Mouse (Mus musculus) left cerebral cortex, postnatal 10 days (tissue): Measurements from ENCODE around the gene Fam198a. TPM values are rescaled to one million over a fixed set of nuclear protein-coding genes. Genes with fewer than 3 reads are reported as not detected.

ENCODE experiments used
- DNase-seq, 2 experiments: peaks; one replicate each; pipeline ENCODE4 v3.0.0; 2021 to 2022; ENCODE audit warnings: low spot score in 2 of 2, mixed read lengths in 1 of 2; ENCODE audit errors: extremely low spot score in 1 of 2
- intact Hi-C: fragments of 180-260 bp; cut with DNase I; formaldehyde crosslinking; loops from one replicate; pipeline ENCODE4 v1.15.1; 2025
- total RNA-seq, 2 experiments: library from RNA; stranded (reverse); gene quantifications; 2 replicates each; pipeline ENCODE4 v1.2.3; 2021

The Fam198a gene
- 1 to 10 TPM; 3.2 to 4.4 TPM for total RNA-seq

- DNase-seq: peak in 1 of 2 experiments; percentile 78
- intact Hi-C loops: no loop called here
These were observed at the start of gene Fam198a for GRCm38 (mm10) chr9:121950418-121951113. Gene Fam198a (plus strand): TSS chr9:121950988.

GRCm38 (mm10) chr9:121901710-121902700, 48.8 kb upstream of the Fam198a start:
- intact Hi-C loops: no loop called here
- DNase-seq: peak in 1 of 2 experiments; percentile 18

DNA sequence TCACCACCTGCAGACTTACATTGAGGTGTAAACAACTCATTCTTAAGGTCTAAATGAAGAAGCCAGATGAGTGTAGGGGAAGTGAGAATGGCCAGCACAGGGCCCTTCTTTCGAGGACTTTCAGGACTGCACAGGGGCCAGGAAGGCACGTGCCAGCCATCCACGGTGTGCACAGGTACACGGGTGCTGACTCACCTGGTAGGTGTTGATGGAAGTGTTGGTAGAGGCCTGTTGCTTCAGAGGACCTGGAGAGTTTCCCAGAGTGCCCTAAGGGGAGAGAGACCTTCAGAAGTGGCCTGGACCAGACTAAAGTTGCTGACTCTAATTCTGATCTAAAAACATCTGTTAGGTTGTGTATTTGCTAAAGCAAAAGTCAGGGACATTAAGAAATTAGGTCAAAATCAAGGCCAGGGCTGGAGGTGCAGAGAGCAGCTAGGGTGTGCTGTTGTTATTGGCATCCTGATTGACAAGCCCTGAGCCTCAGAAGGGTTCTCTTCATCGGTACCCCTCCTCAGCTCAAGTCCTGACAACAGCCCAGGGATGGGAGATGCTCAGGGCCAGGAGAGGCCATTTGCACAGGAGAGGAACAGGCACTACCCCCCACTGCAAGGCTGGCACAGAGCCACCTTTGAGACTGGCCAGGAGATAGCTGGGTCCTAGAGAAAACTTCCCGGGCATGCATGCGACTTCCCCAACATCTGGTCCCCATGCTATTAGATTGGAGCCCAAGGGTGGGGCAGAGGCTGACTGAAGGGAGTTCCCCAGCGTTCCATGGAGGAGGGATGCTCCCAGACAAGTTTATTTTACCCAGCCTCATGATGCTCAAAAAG, 47.1 kb upstream of the Fam198a start:
- intact Hi-C loops: no loop called here
- DNase-seq: peak in 1 of 2 experiments; percentile 59

DNA sequence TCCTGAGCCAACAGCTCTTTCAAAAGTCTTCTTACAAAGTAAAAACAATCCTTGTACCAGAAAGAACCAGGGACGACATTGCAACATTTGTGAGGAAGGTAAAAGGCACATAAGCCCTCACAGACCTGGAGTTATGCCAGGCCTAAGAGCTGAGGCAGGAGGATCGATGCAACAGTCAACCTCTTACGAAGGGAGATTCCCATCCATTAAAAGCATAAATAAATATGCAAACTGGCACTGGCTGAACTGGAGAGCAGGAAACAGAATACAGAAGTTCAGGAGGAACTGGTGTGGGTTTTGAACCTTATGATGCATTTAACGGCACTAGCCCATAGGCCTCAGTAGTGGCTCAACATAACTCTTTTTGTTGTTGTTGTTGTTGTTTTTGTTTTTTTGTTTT, 46.5 kb upstream of the Fam198a start:
- intact Hi-C loops: no loop called here
- no peak for DNase-seq

DNA sequence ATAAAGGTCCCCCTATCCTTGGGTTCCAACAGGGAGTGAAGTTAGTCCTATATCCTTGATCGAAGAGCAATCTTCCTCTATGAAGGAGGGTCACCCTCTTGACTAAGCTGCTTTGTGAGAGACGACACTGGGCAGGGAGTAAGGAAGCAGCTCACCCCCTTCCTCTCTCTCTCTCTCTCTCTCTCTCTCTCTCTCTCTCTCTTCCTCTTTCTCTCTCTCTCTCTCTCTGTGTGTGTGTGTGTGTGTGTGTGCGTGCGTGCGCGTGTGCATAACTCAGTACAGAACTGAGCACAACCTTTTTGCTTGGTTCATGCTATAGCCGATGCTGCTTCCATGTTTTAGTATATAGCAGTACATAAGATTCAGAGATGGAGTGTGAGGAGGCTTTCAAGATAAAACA, 45.8 kb upstream of the Fam198a start:
- intact Hi-C loops: no loop called here
- DNase-seq: no peak

DNA sequence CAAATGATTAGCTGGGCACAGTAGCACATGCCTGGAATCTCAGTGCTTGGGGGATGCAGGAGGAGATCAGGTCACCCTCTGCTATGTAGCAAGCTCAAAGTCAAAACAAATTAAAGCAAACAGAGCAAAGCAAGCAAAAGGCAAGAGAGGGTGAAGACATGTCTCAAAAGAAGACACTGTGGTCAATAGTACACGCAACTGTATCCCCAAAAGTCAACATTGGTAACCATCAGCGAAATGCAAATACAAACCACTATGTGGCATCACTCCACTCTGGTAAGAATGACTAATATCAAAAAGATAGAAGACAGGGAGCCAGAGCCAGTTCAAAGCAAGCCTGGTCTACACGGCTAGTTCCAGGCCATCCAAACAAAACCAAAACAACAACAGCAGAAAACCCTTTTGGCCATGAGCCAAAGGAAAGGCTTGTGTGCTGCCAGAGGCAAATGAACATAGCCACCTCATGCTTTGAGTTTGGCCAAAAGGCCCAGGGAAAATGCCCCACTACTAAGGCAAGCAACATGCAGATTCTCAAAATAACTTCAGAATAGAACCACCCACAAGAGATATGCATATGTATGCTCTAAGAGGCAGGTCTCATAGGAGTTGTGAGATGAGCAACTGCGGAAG, 45.1 kb upstream of the Fam198a start:
- DNase-seq: peak in 1 of 2 experiments; percentile 19
- intact Hi-C loops: no loop called here

GRCm38 (mm10) chr9:121906456-121906855, 44.3 kb upstream of the Fam198a start:
- intact Hi-C loops: no loop called here
- DNase-seq: peak in 1 of 2 experiments; percentile 14

DNA sequence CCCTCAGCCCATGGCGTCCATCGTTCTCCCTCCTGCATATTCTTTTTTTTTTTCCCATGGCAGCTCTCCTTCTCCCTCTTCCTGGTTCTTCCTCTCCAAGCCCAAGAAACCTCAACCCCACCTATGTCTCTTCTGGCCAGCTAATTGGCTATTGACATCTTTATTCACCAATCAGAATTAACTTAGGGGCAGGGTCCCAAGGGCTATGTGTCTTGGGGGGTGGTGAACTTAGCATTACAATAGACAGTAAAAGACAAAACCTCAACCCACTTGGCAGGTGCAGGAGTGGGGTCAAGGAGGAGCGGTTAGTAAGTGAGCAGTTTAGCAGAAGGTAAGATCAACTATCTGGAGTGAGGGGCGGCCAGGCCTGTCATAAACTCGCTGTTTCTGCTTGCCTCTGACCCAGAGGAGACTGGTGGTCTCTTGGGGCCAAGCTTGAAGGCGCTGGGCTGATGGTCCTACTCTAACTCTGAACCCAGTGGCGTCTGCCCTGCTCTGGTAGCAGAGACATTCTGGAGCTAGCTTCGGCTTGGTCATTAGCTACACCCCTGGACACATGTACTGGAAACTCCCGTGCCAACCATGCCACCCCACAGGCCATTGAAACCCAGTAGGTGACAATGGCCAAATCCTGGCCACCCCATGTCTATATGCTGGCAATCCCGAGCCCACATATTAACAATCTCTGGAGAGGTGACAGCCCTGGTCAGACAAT, 43.3 kb upstream of the Fam198a start:
- DNase-seq: peak in 1 of 2 experiments; percentile 14

GRCm38 (mm10) chr9:121908321-121908720, 42.5 kb upstream of the Fam198a start:
- intact Hi-C loops: no loop called here
- DNase-seq: peak in 1 of 2 experiments; percentile 12

More for the DNA sequence above, 43.3 kb upstream of the Fam198a start:
- intact Hi-C loops: no loop called here

GRCm38 (mm10) chr9:121909635-121910034, 41.2 kb upstream of the Fam198a start:
- intact Hi-C loops: no loop called here
- peak in 1 of 2 experiments; percentile 13 for DNase-seq

DNA sequence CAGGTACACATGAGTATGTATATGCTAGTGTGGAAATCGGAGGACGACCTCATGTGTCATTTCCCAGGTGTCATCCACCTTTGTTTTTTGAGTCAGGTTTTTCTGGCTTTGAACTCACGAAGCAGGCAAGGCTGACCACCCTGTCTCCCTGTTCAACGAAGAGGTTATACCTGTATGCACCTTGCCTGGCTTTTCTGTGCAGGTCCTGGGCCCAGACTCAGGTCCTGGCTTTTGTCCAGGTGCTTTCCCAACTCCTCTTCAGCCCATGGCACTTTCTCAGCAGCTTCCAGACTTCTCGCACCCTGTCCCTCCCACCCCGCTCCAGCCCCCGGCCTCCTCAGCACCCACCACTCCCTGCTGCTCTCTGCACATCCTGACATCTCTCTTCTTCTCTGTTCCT, 39.6 kb upstream of the Fam198a start:
- intact Hi-C loops: no loop called here
- no peak for DNase-seq

GRCm38 (mm10) chr9:121912786-121913185, 38.0 kb upstream of the Fam198a start:
- intact Hi-C loops: no loop called here
- DNase-seq: no peak

- intact Hi-C loops: no loop called here
These were observed 36.5 kb upstream of the Fam198a start for GRCm38 (mm10) chr9:121914226-121914757.

DNA sequence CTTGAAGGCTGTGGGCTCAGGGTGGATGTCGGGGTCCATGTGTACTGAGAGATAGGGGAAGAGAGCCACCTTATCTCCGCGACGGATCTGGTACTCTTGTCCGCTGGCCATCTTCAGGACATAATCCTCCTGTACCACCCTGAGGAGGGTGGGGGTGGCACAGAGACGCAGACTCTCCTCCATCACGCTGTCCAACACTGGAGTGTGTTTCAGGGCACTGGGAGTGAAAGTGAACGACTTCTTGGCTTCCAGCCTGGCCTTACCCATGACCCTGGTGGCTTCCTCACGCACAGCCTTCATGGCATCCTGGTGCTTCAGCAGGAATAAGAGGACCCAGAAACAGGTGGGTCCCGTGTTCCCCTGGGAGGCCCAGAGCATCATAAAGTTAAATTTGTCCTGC, 35.7 kb upstream of the Fam198a start:
- intact Hi-C loops: no loop called here
- DNase-seq: no peak

More at GRCm38 (mm10) chr9:121914226-121914757, 36.5 kb upstream of the Fam198a start:
- DNase-seq: no peak

DNA sequence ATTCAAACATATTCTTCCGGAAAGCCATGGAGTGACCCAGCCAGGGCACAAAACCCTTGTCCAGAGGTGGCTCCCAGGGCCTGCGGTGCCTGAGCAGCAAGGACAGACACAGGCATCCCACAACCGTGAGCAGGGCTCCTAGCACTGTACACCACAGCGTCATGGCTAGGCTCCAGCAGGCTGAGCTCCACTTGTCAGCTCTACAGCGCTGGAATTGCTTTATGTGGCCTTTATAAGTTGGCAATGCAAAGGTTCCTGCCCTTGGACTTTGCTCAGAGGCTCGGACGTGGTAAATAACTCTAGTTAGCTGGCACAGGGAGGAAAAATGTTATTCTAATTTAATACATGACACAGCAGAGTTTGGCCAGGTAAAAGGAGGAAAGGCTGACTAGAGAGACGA, 34.7 kb upstream of the Fam198a start, which contains the start of gene Cyp8b1:
Gene Cyp8b1 (minus strand): TSS at position 204 of the 400 bp plus-strand sequence.
- intact Hi-C loops: no loop called here
- DNase-seq: no peak

GRCm38 (mm10) chr9:121919027-121919501, 31.7 kb upstream of the Fam198a start:
- no peak for DNase-seq
- intact Hi-C loops: no loop called here

DNA sequence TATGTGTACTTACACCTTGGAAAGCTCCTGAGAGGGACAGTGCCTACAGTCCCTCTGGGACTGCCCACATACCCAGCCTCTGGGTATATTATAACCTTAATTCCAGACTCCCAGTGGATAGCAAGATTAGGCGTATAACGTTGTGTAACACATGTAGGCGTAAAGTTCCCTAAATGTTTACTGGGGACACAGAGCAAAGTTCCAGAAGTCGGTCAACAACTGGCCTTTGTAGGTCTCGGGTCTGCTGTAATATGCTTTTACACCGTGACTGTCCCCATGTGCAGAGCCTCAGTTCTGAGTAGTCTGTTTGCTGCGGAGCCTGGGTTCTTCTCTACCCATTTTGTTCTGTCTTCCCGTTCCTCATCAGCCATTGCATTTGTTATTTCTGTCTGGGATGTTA, 27.3 kb upstream of the Fam198a start:
- intact Hi-C loops: no loop called here
- DNase-seq: no peak
